Mouse (Mus musculus) retina, postnatal 1 day (tissue): ENCODE measurements around the gene Armc3.

Experiments
- DNase-seq: peaks from one replicate; pipeline ENCODE4 v3.0.0-alpha.2; 2012

Gene Armc3

DNA sequence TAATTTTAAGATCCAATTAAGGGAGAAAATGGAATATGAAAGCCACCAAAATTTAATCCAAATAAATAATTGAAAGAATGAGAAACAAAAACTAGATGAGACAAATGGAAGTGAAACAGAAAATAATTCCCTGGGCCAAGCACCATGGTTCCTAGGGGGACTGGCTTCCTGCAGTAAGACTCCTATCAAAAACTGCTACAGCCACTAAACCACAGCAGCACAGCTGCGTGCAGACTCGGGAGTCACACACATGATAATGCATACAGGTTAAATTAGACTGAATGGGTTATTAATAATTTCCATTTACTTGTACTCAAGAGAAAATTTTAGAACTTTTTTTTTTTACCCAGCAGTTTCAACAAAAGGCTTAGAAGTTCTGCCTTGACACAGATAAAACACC, 154.1 kb downstream of the Armc3 start:
- DNase-seq = no peak
